Mouse (Mus musculus) liver, embryonic 14.5 days (tissue): Measurements from ENCODE around the gene Lrmda.

Experiments
- CTCF ChIP-seq: IDR thresholded peaks from 2 replicates; pipeline ENCODE4 v1.5.1; 2016; ENCODE audit warnings: antibody characterized with exemption, low read depth, control low read depth
- EP300 ChIP-seq: IDR thresholded peaks from 2 replicates; pipeline ENCODE4 v1.6.1; 2016; ENCODE audit warnings: antibody characterized with exemption, low read depth

- no peak for TF ChIP-seq CTCF
- no peak for TF ChIP-seq EP300
These were observed 1038.5 kb downstream of the Lrmda start for GRCm38 (mm10) chr14:23057987-23058386.
